Mouse (Mus musculus) spleen, adult 12 weeks (tissue): ENCODE data around the gene Trappc3l.
"Not testable (repeated sequence)": the region's sequence is repeated elsewhere in the genome, so short reads cannot be mapped to it uniquely, and the experiment has no call there.

Experiments
- DNase-seq: peaks from one replicate; pipeline ENCODE4 v3.0.0; 2022; ENCODE audit warnings: low spot score

Gene Trappc3l

GRCm38 (mm10) chr10:34037401-34037800 lies at the start of gene Trappc3l:
Trappc3l (plus strand) TSS chr10:34037597.
- DNase-seq: no peak

DNA sequence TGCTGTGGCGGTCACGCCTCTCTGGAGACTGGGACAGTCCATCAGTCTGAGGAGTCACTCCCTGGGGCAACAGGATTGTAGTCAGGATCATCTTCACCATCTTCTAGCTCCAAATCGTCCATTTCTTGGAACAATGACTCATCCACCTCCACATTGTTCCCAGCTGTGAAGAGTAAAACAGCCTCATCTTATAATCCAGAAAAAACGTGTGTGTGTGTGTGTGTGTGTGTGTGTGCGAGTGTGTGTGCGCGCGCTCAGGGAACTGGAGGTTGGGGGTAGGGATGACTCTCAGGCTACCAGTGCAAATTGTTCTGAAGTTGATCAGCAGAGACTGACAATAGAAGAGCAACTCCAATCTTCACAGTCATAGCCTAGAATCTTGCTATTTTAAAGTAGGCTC lies 40.7 kb upstream of the Trappc3l start:
- DNase-seq: not testable (repeated sequence)

DNA sequence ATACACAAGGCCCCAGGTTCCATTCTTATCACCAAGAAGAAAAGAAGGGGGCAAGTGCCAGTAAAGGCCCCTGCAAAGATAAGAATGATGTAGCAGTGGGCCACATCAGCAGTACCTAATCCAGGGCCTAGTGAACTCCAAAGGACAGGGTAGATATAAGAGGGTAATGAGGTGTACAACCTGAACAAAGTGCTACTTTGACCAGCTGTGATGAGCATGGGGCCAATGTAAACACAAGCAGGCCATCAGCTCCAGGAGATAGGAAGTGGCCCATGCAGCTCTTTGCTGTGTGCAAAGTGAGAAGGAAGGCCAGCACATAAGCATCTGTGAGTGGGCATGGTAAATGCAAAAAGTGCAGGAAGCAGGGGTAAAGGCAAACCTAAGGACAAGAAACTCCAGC lies 39.0 kb upstream of the Trappc3l start:
- DNase-seq: no peak

DNA sequence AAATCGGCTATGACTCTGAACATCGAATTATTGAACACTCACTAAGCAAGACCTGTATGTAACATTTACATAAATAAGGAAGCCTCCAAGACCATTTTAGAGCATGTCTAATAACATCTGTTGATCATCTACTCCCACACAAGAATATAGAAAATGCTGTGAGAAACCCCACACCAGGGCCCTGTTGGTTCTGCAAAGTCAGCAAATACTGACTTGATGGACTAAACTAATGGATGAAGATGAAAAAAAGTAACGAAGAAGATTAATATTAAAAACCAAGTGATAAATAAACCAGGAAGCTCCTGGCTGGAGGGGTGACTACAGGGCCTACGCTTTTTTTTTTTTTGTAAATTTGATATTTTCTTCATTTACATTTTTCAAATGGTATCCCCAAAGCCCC lies 24.8 kb upstream of the Trappc3l start:
- no peak for DNase-seq

GRCm38 (mm10) chr10:34013241-34013640 lies 24.2 kb upstream of the Trappc3l start:
- no peak for DNase-seq

DNA sequence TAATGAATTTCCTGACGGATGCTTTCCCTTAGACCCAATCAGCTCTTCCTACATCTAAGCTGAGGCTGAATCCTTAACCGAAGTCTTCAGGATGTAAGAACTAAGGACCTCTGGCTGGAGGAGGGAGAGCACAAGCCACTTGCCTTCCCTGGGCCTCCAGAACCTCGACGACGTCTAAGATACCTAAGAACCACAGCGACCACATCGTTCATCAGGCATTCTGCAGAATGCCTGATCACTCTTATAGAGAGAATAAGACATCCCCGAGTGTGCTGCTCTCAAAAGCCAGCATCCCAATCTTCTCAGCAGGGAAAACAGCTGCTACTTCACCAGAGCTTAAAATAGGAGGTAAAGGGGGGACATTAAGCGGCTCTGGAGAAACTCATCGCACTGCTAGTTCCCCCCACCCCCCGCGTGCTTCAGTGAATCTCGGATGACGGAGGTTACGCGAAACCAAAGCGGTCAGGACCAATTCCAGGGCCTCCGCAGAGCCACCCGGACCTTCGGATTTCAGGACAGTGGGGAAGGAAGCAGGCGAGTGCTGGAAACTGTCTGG lies 18.6 kb upstream of the Trappc3l start:
- DNase-seq: no peak

DNA sequence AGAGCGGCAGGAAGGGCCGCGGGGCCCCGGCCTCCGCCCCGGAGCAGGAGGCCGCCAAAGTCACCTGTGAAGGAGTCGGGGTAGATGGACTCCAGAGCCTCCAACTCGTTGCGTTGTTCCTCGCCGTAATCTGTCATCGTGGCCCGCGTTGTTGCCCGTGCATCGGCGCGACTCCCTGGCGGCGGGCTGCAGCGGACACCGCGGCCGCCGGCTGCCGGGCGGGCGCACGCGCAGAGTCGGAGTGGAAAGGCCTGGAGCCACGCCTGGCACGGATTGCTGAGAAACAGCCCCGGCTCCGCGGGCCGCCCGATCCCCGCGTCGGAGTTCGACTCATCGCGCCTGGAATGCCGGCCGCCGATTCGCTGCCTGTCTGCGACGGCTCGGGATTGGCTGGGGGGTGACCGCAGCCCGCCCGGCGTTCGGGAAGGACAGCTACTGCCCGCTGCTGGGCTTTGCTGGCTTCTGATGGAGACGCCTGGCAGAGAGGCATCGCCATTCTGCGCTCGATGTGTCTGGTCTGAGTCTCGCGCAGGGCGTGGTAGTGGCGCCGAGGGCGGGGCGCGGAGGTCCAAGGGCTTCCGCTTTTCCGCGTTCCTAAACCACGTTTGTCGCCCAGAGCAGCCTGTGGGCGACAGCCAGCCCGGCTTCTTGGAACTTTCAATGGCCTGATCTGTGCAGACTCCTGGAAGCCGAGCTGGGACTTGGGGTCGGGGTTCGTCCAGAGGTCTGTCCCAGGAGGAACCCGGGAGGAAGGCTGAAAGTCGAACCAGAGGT lies 17.9 kb upstream of the Trappc3l start, which contains the start of gene Rwdd1:
Rwdd1 (minus strand) TSS at position 323 of the 774 bp plus-strand sequence.
- DNase-seq: peak; percentile 94

DNA sequence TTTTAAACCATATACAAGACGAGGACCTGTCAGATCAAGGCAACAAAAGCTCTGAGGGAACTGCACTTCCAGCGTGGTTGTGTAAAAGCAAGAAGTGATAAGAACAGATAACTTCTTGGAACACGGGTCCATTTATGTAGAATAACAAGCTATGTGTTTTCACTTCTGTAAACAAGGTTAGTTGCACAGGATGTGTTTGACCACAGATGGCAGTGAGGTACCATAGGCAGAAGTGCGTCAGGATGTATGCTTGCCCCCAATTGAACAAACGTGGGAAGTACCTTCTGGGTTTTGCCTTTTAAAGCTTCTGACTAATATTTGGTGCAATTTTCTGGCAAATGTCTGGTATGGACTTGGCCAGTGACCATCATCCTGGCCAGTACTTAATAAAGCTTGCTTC lies 7.1 kb upstream of the Trappc3l start:
- no peak for DNase-seq

- DNase-seq: peak; percentile 24
Observed at GRCm38 (mm10) chr10:34033630-34034305, 3.6 kb upstream of the Trappc3l start.

GRCm38 (mm10) chr10:34036587-34036986 lies 810 bp upstream of the Trappc3l start:
- DNase-seq: no peak

DNA sequence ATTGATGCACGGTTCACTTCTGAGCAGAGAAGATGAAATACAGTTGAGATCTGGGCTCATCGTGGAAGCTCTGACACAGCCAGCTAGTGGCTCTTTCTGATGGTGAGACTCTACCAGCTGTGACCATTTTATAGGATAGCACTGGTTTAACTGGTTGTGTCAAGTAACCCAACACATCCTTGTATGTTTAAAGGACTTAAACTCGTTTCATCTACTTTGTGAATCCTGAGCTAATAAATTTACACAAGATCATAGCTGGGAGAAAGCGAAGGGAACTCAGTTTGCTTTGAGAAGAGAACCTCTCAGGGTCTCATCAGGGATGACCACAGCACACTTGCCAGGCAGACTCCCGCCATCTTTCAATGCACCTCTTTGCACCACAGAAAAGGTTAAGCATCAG lies 6.8 kb downstream of the Trappc3l start, which contains the start of gene Calhm4:
Calhm4 (minus strand) TSS at position 101 of the 400 bp plus-strand sequence.
- no peak for DNase-seq

- DNase-seq: no peak
Observed at GRCm38 (mm10) chr10:34053987-34054386, 16.6 kb downstream of the Trappc3l start.

DNA sequence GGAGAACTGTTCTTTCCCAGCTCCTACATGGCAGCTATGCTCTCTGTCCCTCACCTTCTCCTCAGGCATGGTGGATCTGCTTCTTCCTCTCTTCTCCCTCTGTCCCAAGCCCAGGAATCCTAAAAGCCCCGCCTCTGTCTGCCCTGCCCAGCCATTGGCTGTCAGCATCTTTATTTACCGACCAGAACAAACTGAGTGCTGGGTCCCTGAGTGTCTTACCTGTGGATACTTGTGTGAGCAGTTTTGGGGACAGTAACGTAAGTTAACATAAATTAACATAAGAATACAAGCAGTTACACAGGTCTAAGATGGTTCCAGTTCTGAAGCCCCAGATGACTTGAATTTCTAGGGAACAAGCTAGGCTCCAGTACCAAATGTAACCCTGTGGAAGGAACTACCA lies 29.2 kb downstream of the Trappc3l start:
- DNase-seq: no peak

DNA sequence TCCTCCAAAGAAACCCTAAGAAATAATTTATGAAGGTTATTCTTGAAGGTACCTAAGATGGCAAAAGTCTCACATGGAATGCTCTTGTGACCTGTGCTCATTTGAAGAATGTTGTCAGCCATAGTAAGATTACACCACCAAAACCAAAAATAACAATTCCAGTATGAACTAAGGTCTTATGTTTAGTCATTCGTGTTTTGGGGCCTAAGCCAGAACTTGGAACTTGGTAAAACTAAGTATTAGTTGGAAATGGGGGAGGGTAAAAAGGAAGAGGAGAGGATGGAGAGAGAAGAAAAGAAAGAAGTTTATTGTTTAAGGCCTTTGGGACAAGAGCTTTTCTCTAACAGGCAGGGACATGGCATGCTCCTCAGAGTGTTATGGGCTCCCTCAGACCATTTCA lies 32.2 kb downstream of the Trappc3l start:
- DNase-seq: no peak

- DNase-seq: no peak
Observed at GRCm38 (mm10) chr10:34070999-34071492, 33.6 kb downstream of the Trappc3l start.

DNA sequence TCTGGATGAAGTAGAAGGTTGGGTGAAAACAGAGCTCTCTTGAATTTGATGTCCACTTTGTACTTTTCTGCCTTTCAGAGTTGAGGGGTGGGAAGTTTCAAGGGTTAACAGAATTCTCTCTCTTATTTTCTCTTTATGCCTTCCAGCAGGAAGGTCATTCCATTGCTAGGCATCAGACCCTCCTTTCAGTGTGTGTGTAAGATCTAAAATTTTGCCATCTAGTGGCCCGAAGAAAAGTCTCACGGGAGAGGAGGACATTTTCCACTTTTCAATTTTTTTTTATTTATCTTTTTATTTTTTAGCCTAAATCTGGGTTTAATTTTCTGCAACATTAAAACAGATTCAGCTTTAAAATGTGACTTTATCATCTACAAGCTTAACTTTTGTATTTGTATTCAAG lies 34.3 kb downstream of the Trappc3l start:
- DNase-seq: no peak

- DNase-seq: no peak
Observed at GRCm38 (mm10) chr10:34074522-34075200, 37.3 kb downstream of the Trappc3l start.

GRCm38 (mm10) chr10:34086514-34086913 lies 49.1 kb downstream of the Trappc3l start:
- DNase-seq: no peak

- no peak for DNase-seq
Observed at GRCm38 (mm10) chr10:34088515-34088914, 51.1 kb downstream of the Trappc3l start.

GRCm38 (mm10) chr10:34089517-34089916 lies 52.1 kb downstream of the Trappc3l start:
- no peak for DNase-seq

DNA sequence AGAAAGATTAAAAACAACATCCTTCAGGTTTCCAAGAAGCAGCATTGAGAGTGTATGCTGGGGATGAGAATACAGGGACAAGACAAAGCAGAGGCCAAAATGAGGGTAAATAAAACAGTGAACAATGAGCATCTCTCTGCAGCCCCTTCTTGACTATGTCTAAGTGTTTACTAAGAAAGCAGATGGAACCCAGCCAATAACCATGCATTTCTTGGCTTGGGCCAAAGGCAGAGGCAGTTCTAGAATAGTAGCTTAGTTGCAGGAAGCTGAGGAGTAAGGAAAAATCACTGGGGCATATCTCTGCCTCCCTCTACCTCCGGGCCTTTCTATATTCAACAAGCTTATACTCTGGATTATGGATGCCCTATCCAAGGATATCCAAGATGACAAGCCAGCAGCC lies 53.1 kb downstream of the Trappc3l start:
- no peak for DNase-seq

DNA sequence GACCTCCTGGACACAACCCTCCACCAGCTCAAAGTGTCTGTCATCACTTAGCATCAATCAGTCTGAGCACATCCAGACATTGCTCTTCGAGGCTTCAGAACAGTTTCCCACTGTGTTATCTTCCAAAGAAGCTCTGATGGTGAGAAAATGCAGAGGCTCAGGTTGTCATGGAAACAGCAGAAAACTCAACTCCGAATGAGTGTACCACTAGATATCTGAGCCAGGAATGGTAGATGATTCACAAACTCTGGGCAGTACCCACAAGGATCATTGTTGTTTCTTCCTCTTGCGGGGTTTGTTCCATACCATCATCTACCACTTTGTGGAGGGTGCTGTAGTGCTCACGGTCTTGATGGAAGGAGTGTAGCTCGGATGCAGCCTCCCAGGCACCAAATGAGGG lies 54.5 kb downstream of the Trappc3l start:
- DNase-seq: no peak
